Mouse (Mus musculus) spleen, postnatal 0 days (tissue): ENCODE data around the gene P2ry14. TPM values are rescaled to one million over a fixed set of nuclear protein-coding genes. Genes with fewer than 3 reads are reported as not detected.

Experiments used
- polyA plus RNA-seq: library from polyadenylated mRNA; unstranded; fragments of >200 nt; fragmentation: Nextera tagmentation; extraction: Ambion mirVana; gene quantifications from 2 replicates; pipeline ENCODE4 v1.2.1, GENCODE M21; 2015

The P2ry14 gene
- polyA plus RNA-seq: 10.1 and 11.4 TPM in 2 replicates

DNA sequence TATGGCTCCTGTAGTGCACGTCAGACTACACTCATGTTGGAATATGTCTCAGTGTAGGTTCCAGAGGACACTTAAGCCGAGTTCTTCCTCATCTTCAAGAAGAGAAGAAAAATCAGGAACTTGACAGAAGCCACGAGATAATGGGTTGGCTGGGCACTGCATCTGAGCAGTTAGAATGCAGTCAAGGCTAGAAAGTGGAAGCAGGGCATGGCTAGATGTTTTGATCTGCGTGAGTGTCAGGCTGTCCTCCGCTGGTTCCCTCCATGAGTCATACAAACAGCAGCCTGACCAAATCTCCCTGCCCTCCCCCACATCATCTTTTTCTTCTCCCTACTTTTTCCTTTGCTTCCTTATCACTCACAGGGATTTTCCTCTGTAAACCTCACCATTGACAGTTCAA, at the start of gene P2ry14:
Gene P2ry14, minus strand, starts transcription at position 195 of the 400 bp plus-strand sequence.

DNA sequence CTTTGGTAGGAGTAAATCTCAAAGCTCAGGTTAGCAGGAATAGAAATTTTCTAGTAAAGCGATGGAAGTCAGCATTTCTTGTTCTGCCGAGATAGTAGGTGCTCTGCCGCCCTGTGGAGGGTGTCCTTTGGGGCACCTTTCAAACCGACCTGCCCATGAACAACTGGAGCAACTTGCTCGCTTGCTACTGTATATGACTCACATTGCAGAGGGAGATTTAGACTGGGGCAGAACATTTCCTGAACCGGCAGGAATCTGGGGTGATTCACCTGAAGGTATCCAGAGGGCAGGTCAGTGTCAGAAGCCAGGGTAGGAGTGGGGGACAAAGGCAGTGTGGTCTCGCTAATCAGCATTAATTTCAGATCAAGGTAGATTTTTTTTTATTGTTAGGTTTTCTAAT, 41.5 kb upstream of the P2ry14 start, which contains the start of gene Gpr87:
Gene Gpr87, minus strand, starts transcription at position 167 of the 400 bp plus-strand sequence.

DNA sequence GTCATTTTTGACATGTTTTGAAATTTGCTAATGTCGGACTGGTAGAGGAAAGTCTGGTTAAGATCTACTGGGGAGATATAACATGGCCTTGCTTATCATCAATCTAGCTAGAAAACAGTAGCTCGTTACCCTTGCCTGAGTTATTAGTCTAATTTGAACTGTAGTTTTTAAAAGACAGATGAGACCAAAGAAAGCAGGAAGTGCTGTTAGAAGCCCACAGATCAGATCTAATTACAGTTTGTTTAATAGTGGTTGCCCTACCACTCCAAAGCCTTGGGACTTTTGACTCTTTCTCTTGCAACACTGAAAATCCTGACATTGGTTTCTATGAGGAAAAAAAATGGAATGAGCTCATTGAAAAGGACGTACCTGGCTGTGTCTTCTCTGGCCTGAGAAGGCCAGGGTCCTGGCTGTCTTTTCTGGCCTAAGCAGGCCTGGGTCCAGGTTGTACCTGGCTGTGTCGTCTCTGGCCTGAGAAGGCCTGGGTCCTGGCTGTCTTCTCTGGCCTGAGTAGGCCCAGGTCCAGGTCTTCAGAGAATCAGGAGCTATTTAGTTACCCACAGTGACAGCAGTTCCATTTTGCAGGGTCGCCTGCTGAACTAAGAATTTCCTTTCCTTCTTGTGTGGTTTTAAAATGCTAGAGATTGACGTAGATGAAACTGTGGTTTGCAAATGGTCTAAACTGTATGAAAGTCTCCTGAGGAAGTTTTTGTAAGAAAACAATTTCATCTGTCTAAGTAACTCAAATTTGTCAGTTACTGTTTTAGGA, 52.0 kb downstream of the P2ry14 start, which contains the start of gene Gpr171:
Gene Gpr171, minus strand, starts transcription at position 604 of the 769 bp plus-strand sequence.

Other genes with a start within 250 kb of the P2ry14 start
- 1.1 and 1.3 TPM in 2 replicates for gene Med12l, start 147.8 kb downstream of the P2ry14 start, polyA plus RNA-seq
- 3.3 and 4.2 TPM in 2 replicates for gene Gpr171, start 51.8 kb downstream of the P2ry14 start, polyA plus RNA-seq
- gene Gpr87, start 41.5 kb upstream of the P2ry14 start, polyA plus RNA-seq: 0.11 TPM in 1 of 2 replicates, not detected in the other
- gene P2ry13, start 57.3 kb upstream of the P2ry14 start, polyA plus RNA-seq: 3.6 and 5.4 TPM in 2 replicates
- 2.7 and 3.4 TPM in 2 replicates for gene P2ry12, start 109.3 kb upstream of the P2ry14 start, polyA plus RNA-seq
- 2.6 and 3.5 TPM in 2 replicates for gene Igsf10, start 190.8 kb upstream of the P2ry14 start, polyA plus RNA-seq